Mouse (Mus musculus) lung, adult 2 months (tissue): ENCODE results near the gene Tle3.

Experiments
- CTCF ChIP-seq: fragments of 200-500 bp; IDR thresholded peaks from 2 replicates; pipeline ENCODE4 v1.5.1; 2011; ENCODE audit warnings: mild to moderate bottlenecking, low read length, control low read depth; ENCODE audit not compliant: insufficient read depth
- POLR2A ChIP-seq: fragments of 200-500 bp; IDR thresholded peaks from 2 replicates; pipeline ENCODE4 v1.6.1; 2011; ENCODE audit warnings: low read depth, mild to moderate bottlenecking, control low read depth, low read length, borderline replicate concordance; ENCODE audit errors: extremely low read depth

DNA sequence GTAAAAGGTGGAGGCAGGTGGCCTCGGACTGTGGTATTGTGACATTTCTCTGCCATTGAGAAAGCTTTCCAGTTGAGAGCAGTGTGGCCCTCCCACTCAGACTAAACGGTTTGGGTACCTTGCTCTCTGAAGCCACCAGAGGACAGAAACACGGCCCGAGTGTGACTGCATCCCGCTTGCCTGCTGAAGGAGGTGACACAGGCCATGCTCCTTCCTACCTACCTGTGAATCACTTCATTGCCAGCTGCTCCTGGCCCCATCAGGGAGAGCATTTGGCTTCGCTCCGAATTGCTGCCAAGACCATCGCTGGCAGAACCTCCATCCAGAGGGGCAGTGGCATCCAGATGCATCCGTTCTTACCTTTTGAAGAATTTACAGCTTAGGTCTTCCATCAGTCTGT lies 26.0 kb downstream of the Tle3 start:
- TF ChIP-seq POLR2A: no peak
- TF ChIP-seq CTCF: no peak
